Mouse (Mus musculus) ES-E14 (cell line): ENCODE results near the gene Ugt1a10. TPM values are rescaled to one million over a fixed set of nuclear protein-coding genes. Genes with fewer than 3 reads are reported as not detected.
"Not testable (repeated sequence)": the region's sequence is repeated elsewhere in the genome, so short reads cannot be mapped to it uniquely, and the experiment has no call there.

Experiments
- DNase-seq: peaks from one replicate; pipeline ENCODE4 v3.0.0-alpha.2; 2013; ENCODE audit warnings: low read depth, low spot score
- H3K27ac ChIP-seq: 2 replicates; pipeline ENCODE4 v1.5.1; 2012; ENCODE audit warnings: low read depth, mild to moderate bottlenecking, low read length, moderate library complexity, mixed read lengths; ENCODE audit not compliant: poor library complexity, insufficient read depth, severe bottlenecking
- H3K36me3 ChIP-seq: 2 replicates; pipeline ENCODE4 v1.6.1; 2012; ENCODE audit warnings: mild to moderate bottlenecking, low read length, moderate library complexity, mixed read lengths; ENCODE audit not compliant: control insufficient read depth, poor library complexity, insufficient read depth, severe bottlenecking
- H3K4me1 ChIP-seq, 2 experiments: fragments of 150-350 bp in 1 of 2; sonication (generic) in 1 of 2; 2 replicates each; pipeline ENCODE4 v1.6.1; 2012; ENCODE audit warnings: low read length in 2 of 2, mild to moderate bottlenecking in 1 of 2, mixed read lengths in 1 of 2; ENCODE audit not compliant: control insufficient read depth in 2 of 2, insufficient read depth in 2 of 2, poor library complexity in 1 of 2
- H3K4me3 ChIP-seq, 2 experiments: fragments of 150-350 bp in 1 of 2; sonication (generic) in 1 of 2; 2 replicates each; pipeline ENCODE4 v1.5.1; 2012; ENCODE audit warnings: low read length in 2 of 2, low read depth in 1 of 2, mild to moderate bottlenecking in 1 of 2, mixed read lengths in 1 of 2; ENCODE audit not compliant: insufficient read depth in 1 of 2, poor library complexity in 1 of 2, severe bottlenecking in 1 of 2
- H3K9ac ChIP-seq: 2 replicates; pipeline ENCODE4 v1.6.1; 2012; ENCODE audit warnings: low read depth, mild to moderate bottlenecking, low read length, mixed read lengths; ENCODE audit not compliant: poor library complexity, insufficient read depth, severe bottlenecking
- H3K9me3 ChIP-seq: fragments of 150-350 bp; sonication (generic); 2 replicates; pipeline ENCODE4 v1.6.1; 2012; ENCODE audit warnings: low read depth, mild to moderate bottlenecking, low read length; ENCODE audit not compliant: control insufficient read depth, insufficient read depth
- CHD2 ChIP-seq: IDR thresholded peaks from 2 replicates; pipeline ENCODE4 v1.6.1; 2014; ENCODE audit warnings: mild to moderate bottlenecking, low read depth, low read length, inconsistent platforms
- HCFC1 ChIP-seq: IDR thresholded peaks from 2 replicates; pipeline ENCODE4 v1.6.1; 2012; ENCODE audit warnings: low read length, inconsistent platforms, borderline replicate concordance; ENCODE audit not compliant: insufficient read depth
- MAFK ChIP-seq: IDR thresholded peaks from 2 replicates; pipeline ENCODE4 v1.6.1; 2014; ENCODE audit warnings: mild to moderate bottlenecking, low read depth, low read length, inconsistent platforms; ENCODE audit not compliant: insufficient read depth
- ZC3H11A ChIP-seq: IDR thresholded peaks from 2 replicates; pipeline ENCODE4 v1.6.1; 2012; ENCODE audit warnings: low read depth, mild to moderate bottlenecking, inconsistent platforms, low read length, borderline replicate concordance
- ZNF384 ChIP-seq: IDR thresholded peaks from 2 replicates; pipeline ENCODE4 v1.6.1; 2012; ENCODE audit warnings: low read depth, low read length, inconsistent platforms
- in situ Hi-C, 2 experiments: fragments of 600-800 bp; cut with MboI; formaldehyde crosslinking; loops; one replicate each; pipeline ENCODE4 v1.15.1; 2025; ENCODE audit warnings: low sequenced_read_pairs in 2 of 2, inconsistent platforms in 1 of 2; ENCODE audit not compliant: unreplicated experiment in 2 of 2
- total RNA-seq: library from RNA; depleted of rRNA; stranded (reverse); fragments of 300-350 nt; gene quantifications from 2 replicates; pipeline ENCODE4 v1.2.3, GENCODE M21; 2012

The Ugt1a10 gene
- total RNA-seq, 1 experiment = not detected

GRCm38 (mm10) chr1:88224029-88224776, 169.0 kb downstream of the Ugt1a10 start:
- no peaks in the 10 kb centered on the region for H3K9me3 ChIP-seq
- DNase-seq = no peak
- H3K4me3 ChIP-seq = no peak overlapping the region
- in situ Hi-C loops = no loop called here
- no peaks in the 10 kb centered on the region for H3K4me1 ChIP-seq
- H3K27ac ChIP-seq = no peak overlapping the region
- no peak overlapping the region for H3K9ac ChIP-seq
- no peaks in the 10 kb centered on the region for H3K36me3 ChIP-seq
- TF ChIP-seq ZC3H11A = no peak
- no peak for TF ChIP-seq ZNF384
- TF ChIP-seq HCFC1 = no peak
- TF ChIP-seq MAFK = no peak
- TF ChIP-seq CHD2 = no peak

GRCm38 (mm10) chr1:88225301-88225700, 170.1 kb downstream of the Ugt1a10 start:
- H3K9me3 ChIP-seq, DNase-seq, H3K4me1 ChIP-seq, H3K4me3 ChIP-seq, H3K27ac ChIP-seq, H3K36me3 ChIP-seq, in situ Hi-C loops, H3K9ac ChIP-seq: not testable (repeated sequence)

- TF ChIP-seq ZC3H11A (no peak), CHD2 (no peak), MAFK (no peak), HCFC1 (no peak), ZNF384 (no peak)
- Histone ChIP-seq H3K4me3 (no peak overlapping the region), H3K9me3 (no peaks in the 10 kb centered on the region), H3K9ac (no peak overlapping the region), H3K27ac (no peak overlapping the region), H3K4me1 (no peaks in the 10 kb centered on the region), H3K36me3 (no peaks in the 10 kb centered on the region)
- in situ Hi-C loops = no loop called here
- no peak for DNase-seq
Measured at GRCm38 (mm10) chr1:88225741-88226140, 170.6 kb downstream of the Ugt1a10 start.

- Histone ChIP-seq H3K9me3 (no peaks in the 10 kb centered on the region), H3K36me3 (no peaks in the 10 kb centered on the region), H3K27ac (no peak within 1 kb of the TSS), H3K4me3 (no peak within 1 kb of the TSS), H3K9ac (no peak within 1 kb of the TSS), H3K4me1 (no peaks in the 10 kb centered on the region)
- DNase-seq = no peak
- TF ChIP-seq ZNF384 (no peak), CHD2 (no peak), MAFK (no peak), HCFC1 (no peak), ZC3H11A (no peak)
- in situ Hi-C loops = no loop called here
Measured at GRCm38 (mm10) chr1:88226670-88227379, 171.6 kb downstream of the Ugt1a10 start, which contains the start of gene Mroh2a. Mroh2a (plus strand) TSS chr1:88226986.

- in situ Hi-C loops = no loop called here
- Histone ChIP-seq H3K4me1 (no peaks in the 10 kb centered on the region), H3K27ac (no peak overlapping the region), H3K9ac (no peak overlapping the region), H3K36me3 (no peaks in the 10 kb centered on the region), H3K9me3 (no peaks in the 10 kb centered on the region), H3K4me3 (no peak overlapping the region)
- DNase-seq = no peak
- TF ChIP-seq MAFK = no peak
- TF ChIP-seq ZNF384 = no peak
- no peak for TF ChIP-seq CHD2
- no peak for TF ChIP-seq ZC3H11A
- no peak for TF ChIP-seq HCFC1
Measured at GRCm38 (mm10) chr1:88227482-88227881, 172.3 kb downstream of the Ugt1a10 start.
